12 mouse cellular contexts compared by ENCODE assay signal in genomic region chr14:86757604-86758520, GRCm38 (mm10).
DNase-seq lines count a peak whose midpoint lies in the region; ATAC-seq lines count a peak whose summit lies in the region.
"Had no signal": no experiment of that assay in that cellular context is flagged by ENCODE, and none has a peak within 500 bp of the region (broad histone marks: within the 10 kb centered on the region; RNA-seq: fewer than 3 reads in every experiment).

No protein-coding gene starts in this region.

- ATAC-seq in embryonic facial prominence, embryonic 11.5 days (replicated peaks; ENCODE audit: insufficient number of reproducible peaks, low FRiP score, low TSS enrichment, low read depth) = 0 out of 2 replicates have a peak, but pooled peaks have one; percentile 23
- peak; percentile 52 for ATAC-seq in lung, embryonic 16.5 days (ENCODE audit: low read depth)
- no peak for ATAC-seq in kidney, embryonic 15.5 days (replicated peaks; ENCODE audit: low FRiP score)
- ATAC-seq: forebrain, embryonic 13.5 days had no signal

- no peak for DNase-seq in embryonic facial prominence, embryonic 11.5 days (ENCODE audit: low spot score)
- DNase-seq in embryonic facial prominence, embryonic 10.5 days (ENCODE audit: low spot score) = no peak
- no peak for DNase-seq in lung, postnatal 4 days
- peak; percentile 46 for DNase-seq in fibroblast of lung, adult 2 months (ENCODE audit: low read depth)
- no peak for DNase-seq in kidney, postnatal 10 days
- DNase-seq: adrenal gland, postnatal 25 days; cerebellum, postnatal 25 days had no signal

- no peak overlapping the region for H3K27ac ChIP-seq in embryonic facial prominence, embryonic 11.5 days (replicated peaks; ENCODE audit: low read depth, low read length)
- no peak overlapping the region for H3K27ac ChIP-seq in embryonic facial prominence, embryonic 10.5 days (replicated peaks)
- no peak overlapping the region for H3K27ac ChIP-seq in lung, embryonic 16.5 days (ENCODE audit: low read length)
- H3K27ac ChIP-seq in kidney, embryonic 15.5 days = no peak overlapping the region
- H3K27ac ChIP-seq: forebrain, embryonic 13.5 days; kidney, postnatal 0 days had no signal

- no peak overlapping the region for H3K4me3 ChIP-seq in embryonic facial prominence, embryonic 11.5 days (ENCODE audit: low read depth, low read length)
- H3K4me3 ChIP-seq in embryonic facial prominence, embryonic 10.5 days = no peak overlapping the region
- no peak overlapping the region for H3K4me3 ChIP-seq in lung, embryonic 16.5 days (ENCODE audit: low read length)
- peak overlapping the region; percentile 33 for H3K4me3 ChIP-seq in megakaryocyte, embryonic 14.5 days (replicated peaks)
- no peak overlapping the region for H3K4me3 ChIP-seq in kidney, embryonic 15.5 days (replicated peaks)
- H3K4me3 ChIP-seq: forebrain, embryonic 13.5 days had no signal

- no peaks in the 10 kb centered on the region for H3K4me1 ChIP-seq in embryonic facial prominence, embryonic 11.5 days (ENCODE audit: control insufficient read depth, insufficient read depth, low read length)
- H3K4me1 ChIP-seq in embryonic facial prominence, embryonic 10.5 days = no peaks in the 10 kb centered on the region
- no peaks in the 10 kb centered on the region for H3K4me1 ChIP-seq in lung, embryonic 16.5 days (replicated peaks; ENCODE audit: control insufficient read depth, insufficient read depth, low read length)
- peaks cover 32% of the 10 kb centered on the region for H3K4me1 ChIP-seq in megakaryocyte, embryonic 14.5 days
- H3K4me1 ChIP-seq in kidney, embryonic 15.5 days = no peaks in the 10 kb centered on the region

- no peaks in the 10 kb centered on the region for H3K36me3 ChIP-seq in embryonic facial prominence, embryonic 11.5 days (replicated peaks; ENCODE audit: control insufficient read depth, insufficient read depth, low read depth, low read length)
- H3K36me3 ChIP-seq in embryonic facial prominence, embryonic 10.5 days (replicated peaks) = no peaks in the 10 kb centered on the region
- no peaks in the 10 kb centered on the region for H3K36me3 ChIP-seq in lung, embryonic 16.5 days (ENCODE audit: control insufficient read depth, insufficient read depth, low read length)
- peaks cover 3% of the 10 kb centered on the region for H3K36me3 ChIP-seq in megakaryocyte, embryonic 14.5 days (replicated peaks; ENCODE audit: low read length)
- no peaks in the 10 kb centered on the region for H3K36me3 ChIP-seq in kidney, embryonic 15.5 days

- no peaks in the 10 kb centered on the region for H3K27me3 ChIP-seq in embryonic facial prominence, embryonic 11.5 days (ENCODE audit: control insufficient read depth, insufficient read depth, low read length)
- no peaks in the 10 kb centered on the region for H3K27me3 ChIP-seq in embryonic facial prominence, embryonic 10.5 days (replicated peaks; ENCODE audit: low read depth, poor library complexity, severe bottlenecking)
- H3K27me3 ChIP-seq in lung, embryonic 16.5 days (ENCODE audit: control insufficient read depth, insufficient read depth, low read depth, low read length) = no peaks in the 10 kb centered on the region
- no peaks in the 10 kb centered on the region for H3K27me3 ChIP-seq in megakaryocyte, embryonic 14.5 days (replicated peaks)
- no peaks in the 10 kb centered on the region for H3K27me3 ChIP-seq in kidney, embryonic 15.5 days
- H3K27me3 ChIP-seq: forebrain, embryonic 13.5 days had no signal

- H3K9me3 ChIP-seq in embryonic facial prominence, embryonic 11.5 days (replicated peaks; ENCODE audit: control insufficient read depth, low read length) = no peaks in the 10 kb centered on the region
- no peaks in the 10 kb centered on the region for H3K9me3 ChIP-seq in embryonic facial prominence, embryonic 10.5 days
- H3K9me3 ChIP-seq in lung, embryonic 16.5 days (ENCODE audit: control insufficient read depth, low read length) = no peaks in the 10 kb centered on the region
- no peaks in the 10 kb centered on the region for H3K9me3 ChIP-seq in megakaryocyte, embryonic 14.5 days
- H3K9me3 ChIP-seq in kidney, embryonic 15.5 days (replicated peaks) = no peaks in the 10 kb centered on the region
- H3K9me3 ChIP-seq: forebrain, embryonic 13.5 days had no signal

- no peak overlapping the region for H3K4me2 ChIP-seq in embryonic facial prominence, embryonic 11.5 days (ENCODE audit: low read depth, low read length)
- no peak overlapping the region for H3K4me2 ChIP-seq in lung, embryonic 16.5 days (ENCODE audit: low read depth, low read length)
- no peak overlapping the region for H3K4me2 ChIP-seq in kidney, embryonic 15.5 days
- H3K4me2 ChIP-seq: forebrain, embryonic 13.5 days had no signal

- no peak overlapping the region for H3K9ac ChIP-seq in embryonic facial prominence, embryonic 11.5 days (replicated peaks; ENCODE audit: low read length)
- H3K9ac ChIP-seq in lung, embryonic 16.5 days (ENCODE audit: low read length) = no peak overlapping the region
- no peak overlapping the region for H3K9ac ChIP-seq in kidney, embryonic 15.5 days
- H3K9ac ChIP-seq: forebrain, embryonic 13.5 days had no signal

- WGBS in embryonic facial prominence, embryonic 11.5 days = 74% methylated on average over 9 of the region's 9 CpGs
- 80% methylated on average over 9 of the region's 9 CpGs for WGBS in embryonic facial prominence, embryonic 10.5 days
- 65% methylated on average over 9 of the region's 9 CpGs for WGBS in lung, embryonic 16.5 days
- WGBS in kidney, embryonic 15.5 days = 81% methylated on average over 9 of the region's 9 CpGs
